Mouse (Mus musculus) C3H10T1/2 (cell line): ENCODE measurements around the gene Hic2. TPM values are rescaled to one million over a fixed set of nuclear protein-coding genes. Genes with fewer than 3 reads are reported as not detected.

Source experiments
- polyA plus RNA-seq, 2 experiments: library from polyadenylated mRNA; unstranded; fragments of >200 nt; fragmentation: generic; extraction: Trizol; gene quantifications; one replicate each; pipeline ENCODE4 v1.2.1; 2012; ENCODE audit warnings: missing spikeins in 2 of 2

The Hic2 gene
- 1 to 10 TPM in 1 of 2 experiments, under 1 TPM in 1; 0.53 to 2.5 TPM for polyA plus RNA-seq

DNA sequence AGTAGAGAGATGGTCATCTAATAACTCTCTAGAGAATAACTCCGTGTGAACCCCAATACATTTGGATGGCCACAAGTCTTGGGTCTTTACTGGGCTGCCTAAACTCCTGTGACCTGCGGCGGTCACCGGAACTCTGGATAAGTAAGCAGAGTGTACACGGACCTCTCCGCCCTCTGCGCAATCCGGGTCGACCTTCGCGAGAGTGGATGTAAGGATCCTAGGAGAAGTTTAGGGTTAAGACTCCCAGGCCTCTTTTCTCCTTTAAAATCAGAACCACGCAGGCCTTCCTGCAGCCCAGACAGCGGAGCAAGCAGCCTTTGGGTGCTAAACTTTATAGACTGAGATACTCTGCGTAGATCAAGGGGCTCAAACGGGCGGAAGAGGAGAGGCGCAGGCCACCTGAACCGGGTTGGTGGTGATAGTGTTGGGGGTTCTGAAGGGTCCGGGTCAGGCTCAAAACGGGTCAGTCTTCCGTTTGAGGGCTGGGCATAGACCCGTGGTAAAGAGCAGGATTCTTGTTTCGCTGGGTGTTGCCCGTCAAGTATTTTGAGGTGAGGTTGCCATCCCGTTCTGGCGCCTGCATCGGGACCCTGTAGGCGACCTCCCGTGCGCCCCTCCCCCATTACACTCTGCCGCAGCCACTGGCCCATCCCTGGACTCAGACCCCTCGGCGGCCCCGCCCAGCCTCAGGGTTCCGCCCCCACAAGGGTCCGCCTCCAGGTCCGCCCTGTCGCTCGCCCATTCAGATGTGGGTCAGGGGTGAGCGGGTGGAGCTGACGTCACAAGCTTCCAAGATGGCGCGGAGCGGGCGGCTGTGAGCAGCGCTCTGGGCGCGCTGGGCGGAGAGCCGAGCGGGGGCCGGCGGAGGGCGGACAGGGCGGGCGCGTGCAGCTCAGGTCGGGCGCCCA is at the start of gene Hic2:
Hic2 (plus strand) TSS at position 779 of the 908 bp plus-strand sequence.

DNA sequence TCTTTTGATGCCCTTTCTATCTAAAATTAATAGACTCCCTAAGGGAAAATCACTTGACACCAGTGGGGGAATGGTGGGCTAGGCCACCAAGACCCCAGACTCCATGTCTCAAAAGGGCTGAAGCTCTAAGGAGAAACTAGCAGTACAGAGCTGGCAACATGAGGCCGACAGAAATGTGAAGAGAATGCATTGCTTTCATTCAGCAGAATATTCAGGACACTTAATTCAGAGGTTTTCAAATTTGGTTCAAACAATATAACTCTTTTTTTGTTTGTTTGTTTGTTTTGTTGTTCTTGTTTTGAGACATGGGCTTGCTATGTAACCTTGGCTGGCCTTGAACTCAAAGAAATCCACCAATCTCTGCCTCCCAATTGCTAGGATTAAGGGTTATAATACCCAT is 30.8 kb upstream of the Hic2 start, which contains the start of gene Ube2l3:
Ube2l3 (minus strand) TSS at position 101 of the 400 bp plus-strand sequence.

DNA sequence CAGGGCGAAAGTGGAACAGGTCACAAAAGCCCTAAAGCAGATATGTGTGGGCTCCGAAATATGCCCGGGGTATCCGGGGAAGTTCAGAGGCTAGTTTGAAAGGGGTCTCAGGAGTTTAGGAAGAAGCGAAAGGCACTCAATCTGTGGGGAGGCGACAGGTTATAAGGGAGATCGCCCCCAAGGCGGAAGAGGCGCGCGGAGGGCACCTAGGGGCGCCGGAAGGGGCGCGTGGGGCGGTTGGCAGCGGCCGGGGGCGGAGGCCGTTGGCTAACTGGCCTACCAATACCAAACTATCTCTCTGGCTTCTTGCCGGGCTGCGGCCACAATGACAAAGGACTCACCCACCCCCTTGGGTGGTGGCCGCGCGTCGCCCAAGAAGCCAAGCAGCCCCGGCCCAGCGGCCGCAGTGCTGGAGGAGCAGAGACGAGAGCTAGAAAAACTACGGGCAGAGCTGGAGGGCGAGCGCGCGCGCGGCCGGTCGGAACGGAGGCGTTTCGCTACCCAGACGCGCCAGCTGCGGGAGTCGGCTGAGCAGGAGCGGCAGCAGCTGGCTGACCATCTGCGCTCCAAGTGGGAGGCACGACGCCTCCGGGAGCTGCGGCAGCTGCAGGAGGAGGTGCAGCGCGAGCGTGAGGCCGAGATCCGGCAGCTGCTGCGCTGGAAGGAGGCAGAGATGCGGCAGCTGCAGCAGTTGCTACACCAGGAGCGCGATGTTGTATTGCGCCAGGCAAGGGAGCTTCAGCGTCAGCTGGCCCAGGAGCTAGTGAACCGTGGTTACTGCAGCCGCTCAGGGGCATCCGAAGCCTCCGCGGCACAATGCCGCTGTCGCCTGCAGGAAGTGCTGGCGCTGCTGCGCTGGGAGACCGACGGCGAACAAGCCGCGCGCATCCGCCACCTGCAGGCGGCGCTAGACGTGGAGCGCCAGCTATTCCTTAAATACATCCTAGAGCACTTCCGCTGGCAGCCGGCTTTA is 24.7 kb upstream of the Hic2 start, which contains the start of gene Rimbp3:
Rimbp3 (plus strand) TSS at position 215 of the 973 bp plus-strand sequence.

DNA sequence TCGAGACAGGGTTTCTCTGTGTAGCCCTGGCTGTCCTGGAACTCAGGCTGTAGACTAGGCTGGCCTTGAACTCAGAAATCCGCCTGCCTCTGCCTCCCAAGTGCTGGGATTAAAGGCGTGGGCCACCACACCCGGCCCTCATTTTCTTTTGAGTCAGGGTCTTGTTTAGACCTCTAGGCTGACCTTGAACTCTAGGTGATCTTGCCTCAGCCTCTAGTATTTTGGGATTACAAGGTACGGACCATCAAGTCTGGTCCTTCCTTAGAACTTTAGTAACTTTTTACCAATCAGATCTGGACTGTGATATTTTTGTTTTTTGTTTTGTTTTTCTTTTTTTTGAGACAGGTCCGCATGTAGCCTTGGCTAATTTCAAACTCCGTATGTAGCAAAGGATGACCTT is 42.3 kb downstream of the Hic2 start, which contains the start of gene Tmem191c:
Tmem191c (plus strand) TSS at position 357 of the 400 bp plus-strand sequence.

Other genes with a start within 250 kb of the Hic2 start
- gene Ypel1, start 163.9 kb upstream of the Hic2 start, polyA plus RNA-seq, result 1 to 10 TPM in 1 of 2 experiments, under 1 TPM in 1; 0.53 to 9.9 TPM
- 10 to 100 TPM; 32.0 to 74.9 TPM for gene Ppil2, start 122.3 kb upstream of the Hic2 start, polyA plus RNA-seq
- 1 to 10 TPM in 1 of 2 experiments, not detected in 1; 1.4 TPM for gene 2610318N02Rik, start 108.4 kb upstream of the Hic2 start, polyA plus RNA-seq
- 10 to 100 TPM; 28.1 to 40.3 TPM for gene Sdf2l1, start 101.2 kb upstream of the Hic2 start, polyA plus RNA-seq
- gene Ydjc, start 89.0 kb upstream of the Hic2 start, polyA plus RNA-seq, result 1 to 10 TPM; 3.3 to 10.0 TPM
- gene Ccdc116, start 86.3 kb upstream of the Hic2 start, polyA plus RNA-seq, result under 1 TPM; 0.02 to 0.24 TPM
- 100 to 1,000 TPM in 1 of 2 experiments, 10 to 100 TPM in 1; 62.2 to 108 TPM for gene Ube2l3, start 30.9 kb upstream of the Hic2 start, polyA plus RNA-seq
- gene Rimbp3, start 25.0 kb upstream of the Hic2 start, polyA plus RNA-seq, result under 1 TPM; 0.01 to 0.05 TPM
- 1 to 10 TPM in 1 of 2 experiments, under 1 TPM in 1; 0.55 to 6.1 TPM for gene Tmem191c, start 42.5 kb downstream of the Hic2 start, polyA plus RNA-seq
- gene Serpind1, start 97.8 kb downstream of the Hic2 start, polyA plus RNA-seq, result under 1 TPM in 1 of 2 experiments, not detected in 1; 0.07 TPM
- 10 to 100 TPM in 1 of 2 experiments, 1 to 10 TPM in 1; 1.8 to 10.6 TPM for gene Snap29, start 172.4 kb downstream of the Hic2 start, polyA plus RNA-seq
- 10 to 100 TPM; 25.8 to 75.1 TPM for gene Pi4ka, start 172.7 kb downstream of the Hic2 start, polyA plus RNA-seq
- gene Crkl, start 218.4 kb downstream of the Hic2 start, polyA plus RNA-seq, result 10 to 100 TPM in 1 of 2 experiments, 1 to 10 TPM in 1; 1.3 to 14.5 TPM